Mouse (Mus musculus): ENCODE data around the gene Fbxw21. TPM values are rescaled to one million over a fixed set of nuclear protein-coding genes. Genes with fewer than 3 reads are reported as not detected.

Fbxw21 gene
- polyA plus RNA-seq, 1 experiment from 2014 or later, result not detected

GRCm38 (mm10) chr9:109105648-109106047 is 56.2 kb downstream of the Fbxw21 start:
- Histone ChIP-seq H3K27ac (no peak overlapping the region), H3K4me1 (peaks cover 21% of the 10 kb centered on the region), H3K4me3 (no peak overlapping the region), H3K36me3 (peaks cover 98% of the 10 kb centered on the region), H3K9me3 (no peaks in the 10 kb centered on the region), H3K27me3 (ENCODE audit: insufficient read depth, poor library complexity, severe bottlenecking) (no peaks in the 10 kb centered on the region)
- WGBS, result 93% methylated on average over 12 of the region's 12 CpGs
- DNase-seq (ENCODE audit: low spot score), result no peak

GRCm38 (mm10) chr9:109105011-109105410 is 56.8 kb downstream of the Fbxw21 start:
- H3K4me1 ChIP-seq, result peaks cover 28% of the 10 kb centered on the region
- H3K4me3 ChIP-seq, result no peak overlapping the region
- H3K27me3 ChIP-seq (ENCODE audit: insufficient read depth, poor library complexity, severe bottlenecking), result no peaks in the 10 kb centered on the region
- no peak for DNase-seq (ENCODE audit: low spot score)
- peak overlapping the region; percentile 37; the same call in 1 of the 2 replicates for H3K27ac ChIP-seq
- WGBS, result 80% methylated on average over 12 of the region's 12 CpGs
- H3K9me3 ChIP-seq, result no peaks in the 10 kb centered on the region
- peaks cover 98% of the 10 kb centered on the region for H3K36me3 ChIP-seq

- no peak overlapping the region for H3K27ac ChIP-seq
- H3K4me1 ChIP-seq, result peaks cover 37% of the 10 kb centered on the region
- H3K27me3 ChIP-seq (ENCODE audit: insufficient read depth, poor library complexity, severe bottlenecking), result no peaks in the 10 kb centered on the region
- no peak for DNase-seq (ENCODE audit: low spot score)
- WGBS, result 92% methylated on average over 9 of the region's 9 CpGs
- H3K36me3 ChIP-seq, result peaks cover 95% of the 10 kb centered on the region
- no peaks in the 10 kb centered on the region for H3K9me3 ChIP-seq
- H3K4me3 ChIP-seq, result no peak overlapping the region
Observed at GRCm38 (mm10) chr9:109104083-109104482, 57.8 kb downstream of the Fbxw21 start.

- H3K27ac ChIP-seq, result no peak overlapping the region; the same call in 1 of the 2 replicates
- no peak for DNase-seq (ENCODE audit: low spot score)
- no peaks in the 10 kb centered on the region for H3K27me3 ChIP-seq (ENCODE audit: insufficient read depth, poor library complexity, severe bottlenecking)
- H3K36me3 ChIP-seq, result peaks cover 87% of the 10 kb centered on the region
- WGBS, result 72% methylated on average over 7 of the region's 7 CpGs
- no peak overlapping the region for H3K4me3 ChIP-seq
- no peaks in the 10 kb centered on the region for H3K9me3 ChIP-seq
- H3K4me1 ChIP-seq, result peaks cover 45% of the 10 kb centered on the region
Observed at GRCm38 (mm10) chr9:109103250-109103649, 58.6 kb downstream of the Fbxw21 start.

- WGBS, result 89% methylated on average over 3 of the region's 3 CpGs
- Histone ChIP-seq H3K9me3 (no peaks in the 10 kb centered on the region), H3K27me3 (ENCODE audit: insufficient read depth, poor library complexity, severe bottlenecking) (no peaks in the 10 kb centered on the region), H3K36me3 (peaks cover 79% of the 10 kb centered on the region), H3K4me3 (no peak overlapping the region), H3K27ac (no peak overlapping the region), H3K4me1 (peaks cover 52% of the 10 kb centered on the region)
- DNase-seq (ENCODE audit: low spot score), result no peak
Observed at GRCm38 (mm10) chr9:109102541-109102940, 59.3 kb downstream of the Fbxw21 start.

- Histone ChIP-seq H3K27me3 (ENCODE audit: insufficient read depth, poor library complexity, severe bottlenecking) (no peaks in the 10 kb centered on the region), H3K9me3 (no peaks in the 10 kb centered on the region), H3K36me3 (peaks cover 74% of the 10 kb centered on the region), H3K4me3 (no peak overlapping the region), H3K4me1 (peaks cover 58% of the 10 kb centered on the region), H3K27ac (no peak overlapping the region)
- WGBS, result 87% methylated on average over 5 of the region's 5 CpGs
- DNase-seq (ENCODE audit: low spot score), result no peak
Observed at GRCm38 (mm10) chr9:109101933-109102445, 59.9 kb downstream of the Fbxw21 start.

GRCm38 (mm10) chr9:109100307-109100928 is 61.4 kb downstream of the Fbxw21 start:
- H3K36me3 ChIP-seq, result peaks cover 58% of the 10 kb centered on the region
- DNase-seq (ENCODE audit: low spot score), result no peak
- H3K4me3 ChIP-seq, result no peak overlapping the region

GRCm38 (mm10) chr9:109098969-109099368 is 62.9 kb downstream of the Fbxw21 start:
- H3K9me3 ChIP-seq, result no peaks in the 10 kb centered on the region

More at GRCm38 (mm10) chr9:109100307-109100928, 61.4 kb downstream of the Fbxw21 start:
- no peaks in the 10 kb centered on the region for H3K27me3 ChIP-seq (ENCODE audit: insufficient read depth, poor library complexity, severe bottlenecking)
- WGBS, result 92% methylated on average over 20 of the region's 20 CpGs
- H3K9me3 ChIP-seq, result no peaks in the 10 kb centered on the region
- peak overlapping the region; percentile 99 for H3K27ac ChIP-seq
- H3K4me1 ChIP-seq, result peaks cover 72% of the 10 kb centered on the region

GRCm38 (mm10) chr9:109098366-109098765 is 63.5 kb downstream of the Fbxw21 start:
- Histone ChIP-seq H3K27me3 (ENCODE audit: insufficient read depth, poor library complexity, severe bottlenecking) (no peaks in the 10 kb centered on the region), H3K4me3 (peak overlapping the region; percentile 86), H3K9me3 (no peaks in the 10 kb centered on the region), H3K36me3 (peaks cover 38% of the 10 kb centered on the region), H3K4me1 (peaks cover 82% of the 10 kb centered on the region), H3K27ac (peak overlapping the region; percentile 99)
- WGBS, result 86% methylated on average over 8 of the region's 8 CpGs
- no peak for DNase-seq (ENCODE audit: low spot score)

More at GRCm38 (mm10) chr9:109098969-109099368, 62.9 kb downstream of the Fbxw21 start:
- Histone ChIP-seq H3K36me3 (peaks cover 44% of the 10 kb centered on the region), H3K4me3 (peak overlapping the region; percentile 39), H3K4me1 (peaks cover 76% of the 10 kb centered on the region), H3K27ac (peak overlapping the region; percentile 99), H3K27me3 (ENCODE audit: insufficient read depth, poor library complexity, severe bottlenecking) (no peaks in the 10 kb centered on the region)
- WGBS, result 29% methylated on average over 6 of the region's 6 CpGs
- DNase-seq (ENCODE audit: low spot score), result peak; percentile 88

- H3K27ac ChIP-seq, result peak overlapping the region; percentile 99
- peak overlapping the region; percentile 86 for H3K4me3 ChIP-seq
- DNase-seq (ENCODE audit: low spot score), result no peak
- H3K27me3 ChIP-seq (ENCODE audit: insufficient read depth, poor library complexity, severe bottlenecking), result no peaks in the 10 kb centered on the region
- H3K36me3 ChIP-seq, result peaks cover 32% of the 10 kb centered on the region
- no peaks in the 10 kb centered on the region for H3K9me3 ChIP-seq
- H3K4me1 ChIP-seq, result peaks cover 83% of the 10 kb centered on the region
- WGBS, result 50% methylated on average over 5 of the region's 5 CpGs
Observed at GRCm38 (mm10) chr9:109097831-109098230, 64.0 kb downstream of the Fbxw21 start.

GRCm38 (mm10) chr9:109097291-109097690 is 64.5 kb downstream of the Fbxw21 start:
- Histone ChIP-seq H3K4me3 (peak overlapping the region; percentile 86), H3K36me3 (peaks cover 28% of the 10 kb centered on the region), H3K27me3 (ENCODE audit: insufficient read depth, poor library complexity, severe bottlenecking) (no peaks in the 10 kb centered on the region), H3K4me1 (peaks cover 85% of the 10 kb centered on the region), H3K27ac (peak overlapping the region; percentile 99), H3K9me3 (no peaks in the 10 kb centered on the region)
- whole genome bisulfite sequencing, result 39% methylated on average over 6 of the region's 6 CpGs
- no peak for DNase-seq (ENCODE audit: low spot score)

GRCm38 (mm10) chr9:109096856-109097255 is 65.0 kb downstream of the Fbxw21 start:
- WGBS, result 37% methylated on average over 6 of the region's 6 CpGs
- Histone ChIP-seq H3K36me3 (peaks cover 27% of the 10 kb centered on the region), H3K9me3 (no peaks in the 10 kb centered on the region), H3K4me3 (peak overlapping the region; percentile 86), H3K27ac (peak overlapping the region; percentile 99), H3K4me1 (peaks cover 85% of the 10 kb centered on the region), H3K27me3 (ENCODE audit: insufficient read depth, poor library complexity, severe bottlenecking) (no peaks in the 10 kb centered on the region)
- DNase-seq (ENCODE audit: low spot score), result peak; percentile 86

- H3K36me3 ChIP-seq, result peaks cover 28% of the 10 kb centered on the region
- DNase-seq (ENCODE audit: low spot score), result no peak
- H3K9me3 ChIP-seq, result no peaks in the 10 kb centered on the region
- H3K4me3 ChIP-seq, result peak overlapping the region; percentile 86
- H3K4me1 ChIP-seq, result peaks cover 85% of the 10 kb centered on the region
- no peaks in the 10 kb centered on the region for H3K27me3 ChIP-seq (ENCODE audit: insufficient read depth, poor library complexity, severe bottlenecking)
- WGBS, result 43% methylated on average over 9 of the region's 9 CpGs
- H3K27ac ChIP-seq, result peak overlapping the region; percentile 99
Observed at GRCm38 (mm10) chr9:109096251-109096661, 65.6 kb downstream of the Fbxw21 start.

Data from heart, embryonic 10.5 days (tissue).